Mouse (Mus musculus): ENCODE data around the gene Blcap.

- no peak for TF ChIP-seq CTCF (IDR thresholded peaks at IDR 0.05; ENCODE audit: low read depth, low read length)
- TF ChIP-seq POLR2A (IDR thresholded peaks at IDR 0.05; ENCODE audit: insufficient read depth, low read length): no peak
Observed at GRCm38 (mm10) chr2:157509182-157509581, 61.9 kb downstream of the Blcap start.
